In the genomic region with DNA sequence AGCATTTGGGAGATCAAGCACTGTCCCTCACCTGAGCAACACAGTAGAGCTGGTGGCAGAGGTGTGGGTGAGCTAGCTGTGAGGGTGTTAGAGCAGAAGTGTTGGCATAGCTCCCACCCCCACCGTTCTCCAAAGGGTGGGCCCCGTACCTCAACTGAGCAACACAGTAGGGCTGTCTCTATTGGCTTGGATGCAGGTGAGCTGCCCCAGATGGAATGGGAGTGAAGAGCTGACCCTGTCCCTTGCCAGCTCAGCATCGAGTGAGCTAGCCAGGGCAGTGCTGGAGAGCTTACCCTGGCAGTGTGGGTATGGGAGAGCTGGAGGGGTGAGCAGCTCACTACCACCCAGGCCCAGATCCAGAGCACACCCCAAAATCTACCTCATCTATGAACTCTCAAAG, we compare ENCODE assay signal across 25 mouse cellular contexts.
DNase-seq lines count a peak whose midpoint lies in the region; ATAC-seq and TF ChIP-seq lines count a peak whose summit lies in the region.
"Had no signal": no experiment of that assay in that cellular context is flagged by ENCODE, and none has a peak within 500 bp of the region (broad histone marks: within the 10 kb centered on the region; RNA-seq: fewer than 3 reads in every experiment).

No protein-coding gene starts in this region.

- 0 out of 2 replicates have a peak, but pooled peaks have one; percentile 46 for ATAC-seq in kidney, postnatal 0 days (replicated peaks; ENCODE audit: low FRiP score, low read depth)
- 0 out of 2 replicates have a peak, but pooled peaks have one; percentile 27 for ATAC-seq in midbrain, embryonic 13.5 days
- ATAC-seq in midbrain, embryonic 11.5 days (ENCODE audit: low FRiP score), result no peak
- 0 out of 2 replicates have a peak, but pooled peaks have one; percentile 21 for ATAC-seq in stomach, postnatal 0 days (ENCODE audit: low FRiP score, low TSS enrichment)

- no peaks in the 10 kb centered on the region for H3K27me3 ChIP-seq in kidney, postnatal 0 days (ENCODE audit: insufficient read depth, low read length)
- H3K27me3 ChIP-seq in midbrain, embryonic 13.5 days, result no peaks in the 10 kb centered on the region
- H3K27me3 ChIP-seq in midbrain, embryonic 11.5 days (ENCODE audit: control insufficient read depth, insufficient read depth, low read length), result no peaks in the 10 kb centered on the region
- no peaks in the 10 kb centered on the region for H3K27me3 ChIP-seq in stomach, postnatal 0 days (ENCODE audit: control insufficient read depth, insufficient read depth, low read length)
- H3K27me3 ChIP-seq: CH12.LX; hindbrain, embryonic 13.5 days; stomach, embryonic 15.5 days had no signal

- intact Hi-C loops in heart, postnatal 25 days (cut with DNase I), result no loop called here

- H3K9ac ChIP-seq in kidney, postnatal 0 days (ENCODE audit: low read depth, low read length), result no peak overlapping the region
- H3K9ac ChIP-seq in midbrain, embryonic 13.5 days (replicated peaks), result no peak overlapping the region
- H3K9ac ChIP-seq in midbrain, embryonic 11.5 days (ENCODE audit: low read length), result no peak overlapping the region
- H3K9ac ChIP-seq in stomach, postnatal 0 days (ENCODE audit: low read length), result no peak overlapping the region
- H3K9ac ChIP-seq: hindbrain, embryonic 13.5 days; stomach, embryonic 15.5 days had no signal

- no peak overlapping the region for H3K4me3 ChIP-seq in kidney, postnatal 0 days (replicated peaks; ENCODE audit: low read depth, low read length)
- no peak overlapping the region for H3K4me3 ChIP-seq in midbrain, embryonic 13.5 days (replicated peaks)
- H3K4me3 ChIP-seq in midbrain, embryonic 11.5 days (ENCODE audit: low read depth, low read length), result no peak overlapping the region
- no peak overlapping the region for H3K4me3 ChIP-seq in stomach, postnatal 0 days (ENCODE audit: low read depth, low read length)
- H3K4me3 ChIP-seq: hindbrain, embryonic 13.5 days; left cerebral cortex, adult 2 months; stomach, embryonic 15.5 days had no signal

- H3K36me3 ChIP-seq in kidney, postnatal 0 days (ENCODE audit: insufficient read depth, low read length), result no peaks in the 10 kb centered on the region
- H3K36me3 ChIP-seq in midbrain, embryonic 13.5 days, result no peaks in the 10 kb centered on the region
- no peaks in the 10 kb centered on the region for H3K36me3 ChIP-seq in midbrain, embryonic 11.5 days (ENCODE audit: control insufficient read depth, insufficient read depth, low read length)
- H3K36me3 ChIP-seq in stomach, postnatal 0 days (ENCODE audit: control insufficient read depth, insufficient read depth, low read length), result no peaks in the 10 kb centered on the region
- H3K36me3 ChIP-seq: hindbrain, embryonic 13.5 days; stomach, embryonic 15.5 days had no signal

- no peaks in the 10 kb centered on the region for H3K9me3 ChIP-seq in kidney, postnatal 0 days (replicated peaks; ENCODE audit: low read length)
- H3K9me3 ChIP-seq in midbrain, embryonic 13.5 days, result no peaks in the 10 kb centered on the region
- no peaks in the 10 kb centered on the region for H3K9me3 ChIP-seq in midbrain, embryonic 11.5 days (ENCODE audit: control insufficient read depth, low read length)
- no peaks in the 10 kb centered on the region for H3K9me3 ChIP-seq in stomach, postnatal 0 days (ENCODE audit: control insufficient read depth, low read length)
- H3K9me3 ChIP-seq: hindbrain, embryonic 13.5 days; stomach, embryonic 15.5 days had no signal

- no peak overlapping the region for H3K4me2 ChIP-seq in kidney, postnatal 0 days (ENCODE audit: low read length)
- H3K4me2 ChIP-seq in midbrain, embryonic 13.5 days (replicated peaks), result no peak overlapping the region
- H3K4me2 ChIP-seq in midbrain, embryonic 11.5 days, result no peak overlapping the region
- no peak overlapping the region for H3K4me2 ChIP-seq in stomach, postnatal 0 days (replicated peaks; ENCODE audit: low read depth)
- H3K4me2 ChIP-seq: hindbrain, embryonic 13.5 days; stomach, embryonic 15.5 days had no signal

- DNase-seq in heart, adult 11 months, result peak; percentile 57
- no peak for DNase-seq in heart, postnatal 25 days (ENCODE audit: low spot score)
- DNase-seq in kidney, postnatal 0 days (ENCODE audit: low spot score), result no peak
- DNase-seq in kidney, adult 18-20 months, result no peak
- DNase-seq in midbrain, embryonic 11.5 days (ENCODE audit: low spot score, missing footprints), result no peak
- no peak for DNase-seq in stomach, postnatal 0 days (ENCODE audit: low spot score)
- DNase-seq: adrenal gland, postnatal 36 days; cerebellum, adult 11-12 months; cerebellum, postnatal 25 days; embryo, embryonic 11 days; gastrocnemius, postnatal 10 days; heart, postnatal 10 days; kidney, adult 2 months; kidney, postnatal 36 days; layer of hippocampus, adult 9-11 months; left cerebral cortex, postnatal 4 days; lung, adult 18-20 months; retina, postnatal 1 day; thymus, adult 2 months had no signal

- H3K4me1 ChIP-seq in kidney, postnatal 0 days (replicated peaks; ENCODE audit: insufficient read depth, low read length), result no peaks in the 10 kb centered on the region
- H3K4me1 ChIP-seq in midbrain, embryonic 13.5 days (replicated peaks), result no peaks in the 10 kb centered on the region
- no peaks in the 10 kb centered on the region for H3K4me1 ChIP-seq in midbrain, embryonic 11.5 days (ENCODE audit: control insufficient read depth, insufficient read depth, low read length)
- H3K4me1 ChIP-seq in stomach, postnatal 0 days (replicated peaks; ENCODE audit: control insufficient read depth, insufficient read depth), result no peaks in the 10 kb centered on the region
- H3K4me1 ChIP-seq: stomach, embryonic 15.5 days had no signal

- H3K27ac ChIP-seq in kidney, postnatal 0 days, result no peak overlapping the region
- H3K27ac ChIP-seq in midbrain, embryonic 13.5 days, result no peak overlapping the region
- no peak overlapping the region for H3K27ac ChIP-seq in midbrain, embryonic 11.5 days (ENCODE audit: low read depth, low read length)
- no peak overlapping the region for H3K27ac ChIP-seq in stomach, postnatal 0 days (replicated peaks)
- H3K27ac ChIP-seq: hindbrain, embryonic 13.5 days; left cerebral cortex, adult 2 months; macrophage; stomach, embryonic 15.5 days had no signal

- TF ChIP-seq CTCF in kidney, postnatal 0 days (IDR thresholded peaks at IDR 0.05; ENCODE audit: low read depth), result no peak
- no peak for TF ChIP-seq CTCF in stomach, postnatal 0 days (IDR thresholded peaks at IDR 0.05; ENCODE audit: low read depth)

- WGBS in kidney, postnatal 0 days, result 90% methylated on average over 3 of the region's 3 CpGs
- WGBS in midbrain, embryonic 13.5 days, result 100% methylated on average over 3 of the region's 3 CpGs
- WGBS in midbrain, embryonic 11.5 days, result 92% methylated on average over 3 of the region's 3 CpGs
- WGBS in stomach, postnatal 0 days, result 91% methylated on average over 3 of the region's 3 CpGs

- no peak for TF ChIP-seq EP300 in stomach, postnatal 0 days (optimal IDR thresholded peaks at IDR 0.05)
